ENCODE assay signal across 25 mouse cellular contexts in the genomic region with DNA sequence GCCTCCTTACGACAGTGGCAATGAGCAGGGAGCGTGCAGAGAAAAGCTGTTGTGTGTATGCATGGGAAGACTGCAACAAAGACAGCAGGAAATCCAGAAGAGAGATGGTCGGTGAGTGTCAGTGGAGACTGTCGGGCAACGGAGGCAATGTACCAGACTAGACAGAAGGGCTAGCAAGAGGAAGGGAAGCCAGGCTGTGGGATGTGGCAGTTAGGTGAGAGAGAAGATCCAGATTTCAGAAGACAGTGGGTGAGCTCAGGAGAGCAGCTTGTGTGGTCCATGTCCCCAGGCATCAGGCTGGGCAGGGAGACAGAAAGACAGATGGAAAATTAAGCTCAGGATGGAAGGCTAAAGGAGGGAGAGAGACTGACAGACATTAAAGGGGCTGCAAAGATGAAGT.
DNase-seq lines count a peak whose midpoint lies in the region; ATAC-seq and TF ChIP-seq lines count a peak whose summit lies in the region.
"Had no signal": no experiment of that assay in that cellular context is flagged by ENCODE, and none has a peak within 500 bp of the region (broad histone marks: within the 10 kb centered on the region; RNA-seq: fewer than 3 reads in every experiment).

No protein-coding gene starts in this region.

- H3K27me3 ChIP-seq in hindbrain, postnatal 0 days (ENCODE audit: insufficient read depth, low read length) = no peaks in the 10 kb centered on the region
- H3K27me3 ChIP-seq in hindbrain, embryonic 16.5 days (replicated peaks; ENCODE audit: control insufficient read depth, insufficient read depth, low read length) = no peaks in the 10 kb centered on the region
- 0 out of 2 replicates have a peak, but pooled peaks cover 7% of the 10 kb centered on the region for H3K27me3 ChIP-seq in kidney, embryonic 15.5 days
- H3K27me3 ChIP-seq: CH12.LX; heart, embryonic 12.5 days; heart, embryonic 15.5 days had no signal

- 51% methylated on average over 5 of the region's 5 CpGs for WGBS in hindbrain, postnatal 0 days
- 74% methylated on average over 5 of the region's 5 CpGs for WGBS in hindbrain, embryonic 16.5 days
- WGBS in kidney, embryonic 15.5 days = 89% methylated on average over 5 of the region's 5 CpGs

- H3K4me1 ChIP-seq in hindbrain, postnatal 0 days (ENCODE audit: insufficient read depth, low read length) = no peaks in the 10 kb centered on the region
- peaks cover 11% of the 10 kb centered on the region for H3K4me1 ChIP-seq in hindbrain, embryonic 16.5 days (ENCODE audit: control insufficient read depth, insufficient read depth, low read depth, low read length)
- peaks cover 10% of the 10 kb centered on the region; the same call in 1 of the 2 replicates for H3K4me1 ChIP-seq in kidney, embryonic 15.5 days
- H3K4me1 ChIP-seq: heart, embryonic 15.5 days had no signal

- DNase-seq in cerebellum, adult 11 months = peak; percentile 2
- DNase-seq in cerebellum, adult 9-10 months = no peak
- DNase-seq in hindbrain, postnatal 0 days (ENCODE audit: low spot score) = peak; percentile 29
- peak; percentile 12 for DNase-seq in cerebellum, adult 9-11 months
- DNase-seq in cerebellum, postnatal 25 days = peak; percentile 23 to 26
- DNase-seq: adrenal gland, adult 2 months; adrenal gland, postnatal 14 days; B cell, adult 2 months; gastrocnemius, postnatal 25 days; heart, adult 18-20 months; heart, postnatal 10 days; heart, postnatal 36 days; kidney, adult 2 months had no signal

- H3K27ac ChIP-seq in hindbrain, postnatal 0 days = no peak overlapping the region
- H3K27ac ChIP-seq in hindbrain, embryonic 16.5 days (ENCODE audit: low read depth, low read length) = no peak overlapping the region
- H3K27ac ChIP-seq in kidney, embryonic 15.5 days = no peak overlapping the region
- H3K27ac ChIP-seq: forebrain, embryonic 10.5 days; forebrain, embryonic 13.5 days; heart, embryonic 15.5 days; hindbrain, embryonic 10.5 days; hindbrain, embryonic 13.5 days had no signal

- H3K9ac ChIP-seq in hindbrain, postnatal 0 days (replicated peaks; ENCODE audit: low read length) = no peak overlapping the region
- no peak overlapping the region for H3K9ac ChIP-seq in hindbrain, embryonic 16.5 days (ENCODE audit: low read depth, low read length)
- H3K9ac ChIP-seq in kidney, embryonic 15.5 days = no peak overlapping the region
- H3K9ac ChIP-seq: forebrain, embryonic 13.5 days; heart, embryonic 12.5 days; heart, embryonic 15.5 days; hindbrain, embryonic 13.5 days had no signal

- no peaks in the 10 kb centered on the region for H3K36me3 ChIP-seq in hindbrain, postnatal 0 days (ENCODE audit: insufficient read depth, low read length)
- no peaks in the 10 kb centered on the region for H3K36me3 ChIP-seq in hindbrain, embryonic 16.5 days (ENCODE audit: control insufficient read depth, insufficient read depth, low read length)
- no peaks in the 10 kb centered on the region for H3K36me3 ChIP-seq in kidney, embryonic 15.5 days
- H3K36me3 ChIP-seq: forebrain, embryonic 10.5 days; G1E; heart, embryonic 15.5 days; hindbrain, embryonic 10.5 days; hindbrain, embryonic 13.5 days had no signal

- no peak overlapping the region for H3K4me3 ChIP-seq in hindbrain, postnatal 0 days (ENCODE audit: low read length)
- no peak overlapping the region for H3K4me3 ChIP-seq in hindbrain, embryonic 16.5 days (ENCODE audit: low read length)
- H3K4me3 ChIP-seq in kidney, embryonic 15.5 days (replicated peaks) = no peak overlapping the region
- H3K4me3 ChIP-seq: forebrain, embryonic 10.5 days; forebrain, embryonic 13.5 days; heart, embryonic 12.5 days; heart, embryonic 15.5 days; hindbrain, embryonic 10.5 days; hindbrain, embryonic 13.5 days had no signal

- ATAC-seq in hindbrain, postnatal 0 days = no peak
- no peak for ATAC-seq in hindbrain, embryonic 16.5 days
- ATAC-seq in kidney, embryonic 15.5 days (replicated peaks; ENCODE audit: low FRiP score) = no peak
- ATAC-seq: forebrain, embryonic 13.5 days; forebrain, embryonic 16.5 days; intestine, postnatal 0 days had no signal

- no peak for TF ChIP-seq CTCF in hindbrain, postnatal 0 days (IDR thresholded peaks at IDR 0.05; ENCODE audit: low read depth)

- H3K4me2 ChIP-seq in hindbrain, postnatal 0 days (ENCODE audit: low read depth, low read length) = no peak overlapping the region
- H3K4me2 ChIP-seq in hindbrain, embryonic 16.5 days (ENCODE audit: low read length) = no peak overlapping the region
- no peak overlapping the region for H3K4me2 ChIP-seq in kidney, embryonic 15.5 days
- H3K4me2 ChIP-seq: forebrain, embryonic 13.5 days; heart, embryonic 12.5 days; heart, embryonic 15.5 days; hindbrain, embryonic 13.5 days had no signal

- H3K9me3 ChIP-seq in hindbrain, postnatal 0 days (ENCODE audit: low read length) = no peaks in the 10 kb centered on the region
- H3K9me3 ChIP-seq in hindbrain, embryonic 16.5 days (ENCODE audit: control insufficient read depth, low read length) = no peaks in the 10 kb centered on the region
- H3K9me3 ChIP-seq in kidney, embryonic 15.5 days (replicated peaks) = no peaks in the 10 kb centered on the region
- H3K9me3 ChIP-seq: forebrain, embryonic 10.5 days; forebrain, embryonic 13.5 days; heart, embryonic 12.5 days; heart, embryonic 15.5 days; hindbrain, embryonic 10.5 days; hindbrain, embryonic 13.5 days had no signal
